Mouse (Mus musculus) layer of hippocampus, adult 9-11 months (tissue): ENCODE results near the gene Krt15.

Source experiments
- DNase-seq: peaks from one replicate; pipeline ENCODE4 v3.0.0; 2022

Krt15 gene

DNA sequence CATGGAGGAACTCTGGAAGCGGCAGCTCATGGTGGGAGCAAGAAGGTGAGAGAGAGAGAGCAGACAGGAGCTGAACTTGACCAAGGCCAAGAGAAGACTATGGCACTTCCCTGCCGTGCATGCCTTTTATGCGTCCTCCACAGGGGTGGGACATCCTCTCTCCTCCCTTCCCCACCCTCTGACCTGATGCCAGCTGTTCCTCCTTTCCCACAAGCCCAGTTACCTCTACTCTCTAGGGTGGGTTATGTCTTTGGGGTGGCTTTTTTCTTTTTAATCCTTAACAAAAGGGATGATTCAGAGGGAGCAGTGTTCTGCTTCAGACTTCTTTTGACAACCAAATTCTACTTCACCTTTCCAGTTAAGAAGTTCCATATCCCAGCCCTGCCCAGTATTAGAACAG, 14.3 kb downstream of the Krt15 start, which contains the start of gene Krt13:
Krt13 (minus strand) TSS at position 101 of the 400 bp plus-strand sequence.
- DNase-seq = no peak

DNA sequence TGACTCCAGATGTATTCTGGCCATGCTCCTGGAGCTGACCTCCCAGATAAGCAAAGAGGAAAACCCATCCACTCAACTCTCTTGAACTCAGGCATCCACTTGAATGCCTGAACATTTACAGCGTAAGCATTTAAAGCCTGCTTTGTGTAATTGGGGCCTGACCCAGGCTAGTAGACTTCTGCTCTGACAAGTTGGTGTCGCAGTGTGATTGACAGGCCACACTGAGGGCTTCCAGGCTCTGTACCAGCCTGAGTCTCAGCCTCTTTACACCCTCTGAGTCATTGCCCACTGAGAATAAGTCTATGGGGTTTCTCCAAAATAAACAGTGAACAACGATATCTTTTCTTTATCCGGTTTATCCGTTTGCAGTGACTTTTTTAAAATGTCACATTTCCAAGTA, 15.4 kb downstream of the Krt15 start:
- no peak for DNase-seq

DNA sequence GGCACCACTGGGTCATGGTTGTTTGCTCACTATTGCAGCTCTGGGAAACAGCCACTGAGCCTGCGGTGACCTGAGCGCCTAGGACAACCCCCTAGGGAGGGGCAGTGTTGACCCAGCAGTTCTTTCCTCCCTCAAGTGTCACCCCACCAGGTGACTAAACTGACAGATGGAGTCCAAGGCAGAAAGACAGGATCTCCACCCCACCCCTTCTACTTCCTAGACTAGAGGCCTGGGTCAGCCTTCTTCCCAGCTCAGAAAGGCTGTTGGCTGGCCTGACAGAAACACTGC, 22.0 kb downstream of the Krt15 start:
- DNase-seq = no peak

DNA sequence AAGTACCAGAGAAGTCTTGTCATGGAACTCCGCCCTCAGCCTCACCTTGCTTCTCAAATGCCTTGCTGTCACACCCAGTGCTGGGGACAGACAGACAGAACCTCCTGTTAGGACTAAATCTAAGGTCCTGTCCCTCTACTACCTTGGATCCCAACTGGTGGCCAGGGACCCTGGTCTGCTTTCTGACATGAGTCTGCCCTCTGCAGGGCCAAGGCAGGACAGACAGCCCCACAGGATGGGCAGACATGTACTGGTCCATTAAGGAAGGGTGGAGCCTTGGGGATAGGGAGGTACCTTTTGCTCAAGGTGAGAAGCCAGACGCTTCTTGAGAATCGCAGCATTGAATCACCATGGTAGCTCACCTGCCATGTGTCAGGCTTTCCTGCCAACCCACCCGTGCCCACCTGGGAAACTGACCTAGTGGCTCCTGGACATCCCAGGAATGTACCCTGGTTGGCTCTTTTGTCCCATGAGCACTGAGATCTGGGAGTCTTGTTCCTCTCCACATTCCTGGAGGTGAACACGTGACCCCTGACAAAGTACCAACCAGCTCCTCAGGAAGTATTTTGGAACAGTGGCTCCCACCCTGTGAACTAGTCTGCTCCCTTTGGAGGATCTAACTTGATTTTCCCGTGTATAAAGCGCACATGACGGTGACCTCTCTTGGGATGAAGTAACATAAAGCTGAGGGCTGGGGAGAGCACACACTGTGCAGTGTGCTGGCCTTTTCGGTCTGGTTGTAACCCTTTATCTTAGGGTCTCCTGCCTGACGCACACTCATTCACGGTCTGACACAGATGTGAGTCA, 22.6 kb downstream of the Krt15 start:
- DNase-seq = no peak

DNA sequence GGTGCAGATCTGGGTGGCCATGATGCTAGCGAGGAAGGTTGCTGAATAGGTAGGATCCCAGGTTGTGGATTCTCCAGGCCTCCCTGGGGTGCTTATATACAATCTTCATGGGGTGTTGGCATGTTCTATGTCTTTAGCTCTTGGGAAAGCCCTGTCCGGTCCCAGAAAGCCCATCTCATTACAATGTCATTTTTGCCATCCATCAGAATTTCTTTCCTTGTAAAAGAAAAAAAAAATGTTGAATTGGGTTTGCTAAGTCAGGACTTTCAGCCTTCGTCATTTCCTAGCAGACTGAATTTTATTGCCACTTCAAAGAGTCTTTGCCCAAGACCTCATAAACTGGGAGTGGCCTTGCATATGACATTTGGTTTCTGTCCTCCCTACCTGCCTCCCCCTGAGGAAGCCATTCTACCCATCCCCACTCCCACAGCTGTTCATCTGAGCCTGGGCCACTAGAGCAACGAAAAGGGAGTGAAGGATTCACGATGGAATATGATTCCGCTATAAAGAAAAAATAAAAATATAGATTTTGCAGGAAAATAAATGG, 30.1 kb downstream of the Krt15 start, which contains the start of gene Krt36:
Krt36 (minus strand) TSS at position 51 of the 547 bp plus-strand sequence.
- DNase-seq = no peak

DNA sequence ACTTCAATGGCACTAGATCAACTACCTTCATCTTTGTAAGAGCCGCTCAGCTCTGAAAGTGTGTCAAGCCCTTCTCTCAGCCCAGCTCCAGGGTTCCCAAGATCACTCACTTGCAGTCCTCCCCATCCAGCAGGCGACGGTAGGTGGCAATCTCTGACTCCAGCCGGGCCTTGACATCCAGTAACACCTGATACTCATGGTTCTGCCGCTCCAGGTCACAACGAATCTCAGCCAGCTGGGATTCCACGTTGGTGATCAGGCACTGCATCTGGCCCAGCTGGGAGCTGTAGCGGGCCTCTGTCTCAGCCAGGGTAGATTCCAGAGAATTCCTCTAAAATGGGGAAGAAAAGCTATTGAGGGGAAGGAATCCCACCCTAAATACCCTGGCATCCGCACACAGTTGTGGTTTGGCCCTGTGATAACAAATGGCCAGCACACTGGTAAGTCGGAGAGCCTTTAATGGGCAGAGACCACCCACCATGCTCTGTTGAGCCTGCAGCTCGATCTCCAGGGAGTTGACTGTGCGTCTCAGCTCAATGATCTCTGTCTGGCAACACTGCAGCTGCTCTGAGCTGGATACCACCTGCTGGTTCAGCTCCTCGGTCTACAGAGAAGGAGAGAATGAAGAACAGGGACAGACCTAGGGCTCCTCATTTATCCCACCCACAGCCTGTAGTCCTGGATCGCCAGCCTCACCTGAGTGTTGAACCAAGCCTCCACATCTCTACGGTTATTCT, 32.9 kb downstream of the Krt15 start:
- no peak for DNase-seq

DNA sequence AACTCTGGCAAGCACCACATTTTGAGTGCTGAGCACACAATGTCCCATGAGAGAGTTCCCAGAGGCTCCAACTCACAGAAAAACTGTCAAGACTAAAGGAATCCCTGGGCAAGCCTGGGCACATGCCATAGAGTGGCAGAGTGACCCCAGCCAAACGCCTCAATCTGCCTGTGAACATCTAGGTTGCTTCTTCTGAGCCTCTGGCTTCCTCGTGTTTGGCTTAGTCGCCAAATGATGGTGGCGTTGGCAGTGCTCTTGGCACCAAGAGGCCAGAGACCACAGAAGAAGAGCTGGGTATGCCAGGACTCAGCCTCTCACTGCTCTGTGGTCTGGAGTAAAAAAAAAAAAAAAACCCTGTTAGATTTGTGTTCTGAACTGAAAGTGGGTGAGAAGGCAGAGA, 35.3 kb downstream of the Krt15 start:
- no peak for DNase-seq

DNA sequence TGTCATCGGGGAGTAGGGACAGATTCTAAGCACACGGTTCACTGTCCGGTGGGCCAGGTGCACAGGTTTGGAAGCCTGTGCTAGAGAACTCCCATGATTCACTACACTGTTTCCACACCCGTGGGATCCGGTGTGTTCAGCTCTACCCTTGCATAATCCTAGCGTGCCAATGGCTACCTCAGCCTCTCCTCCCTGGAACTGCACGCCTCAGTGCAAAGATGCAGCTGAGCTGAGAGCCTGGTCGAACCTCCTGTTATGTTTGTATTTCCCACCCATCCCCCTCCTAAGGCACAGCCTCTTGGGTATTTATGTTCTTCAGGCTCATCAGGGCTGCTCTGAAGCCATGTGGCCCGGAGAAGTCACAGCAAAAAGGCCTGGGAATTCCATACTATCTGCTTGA, 37.9 kb downstream of the Krt15 start:
- no peak for DNase-seq

DNA sequence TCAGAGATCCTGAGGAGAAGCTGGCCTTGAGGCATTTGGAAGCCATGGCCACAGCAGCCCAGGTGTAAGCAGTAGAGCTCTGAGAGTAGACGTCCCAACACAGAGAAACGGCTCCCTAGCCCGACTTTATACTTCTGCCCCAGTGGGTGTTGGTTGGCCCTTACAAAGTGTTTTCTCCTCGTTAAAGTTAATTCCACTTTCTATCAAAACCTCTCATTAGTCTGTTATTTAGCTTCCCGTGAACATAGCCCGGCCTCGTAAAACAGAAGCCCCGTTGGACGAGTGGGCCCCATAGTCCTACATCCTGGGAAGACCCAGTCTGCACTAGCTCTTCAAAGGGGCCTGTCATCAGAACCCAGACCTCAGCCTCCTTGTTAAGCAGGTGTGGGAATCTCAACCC, 39.6 kb downstream of the Krt15 start, which contains the start of gene Krt35:
Krt35 (minus strand) TSS at position 101 of the 400 bp plus-strand sequence.
- DNase-seq = no peak

DNA sequence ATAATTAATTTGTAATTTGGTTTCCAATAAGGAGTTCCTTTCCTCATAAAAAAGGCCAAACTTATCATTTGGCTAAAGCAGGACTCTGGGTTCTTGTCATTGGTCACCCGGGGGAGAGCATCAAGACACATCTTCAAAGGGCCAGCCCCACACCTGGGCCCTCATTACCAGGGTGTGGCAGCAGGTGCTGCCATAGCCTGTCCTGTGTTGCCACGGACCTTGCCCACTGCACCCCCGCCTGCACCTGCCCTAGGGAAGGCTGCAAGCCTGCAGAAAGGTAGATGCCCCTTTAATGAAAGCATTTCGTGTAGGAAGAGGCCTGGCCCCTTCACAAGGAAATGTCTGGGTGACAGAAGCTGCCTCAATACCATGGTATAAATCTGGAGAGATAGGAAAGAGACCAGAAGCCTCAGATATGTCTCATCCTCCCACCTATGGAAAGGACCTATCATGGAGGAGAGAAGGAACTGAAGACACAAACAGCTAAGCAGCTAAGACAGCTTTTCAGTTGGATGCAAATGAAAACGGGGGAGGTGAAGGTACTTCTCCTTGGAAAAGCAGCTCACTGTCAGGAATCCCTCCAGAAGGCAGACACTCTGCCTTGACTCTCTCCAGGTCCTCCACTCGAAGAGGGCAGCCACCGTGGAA, 47.2 kb downstream of the Krt15 start:
- peak; percentile 21 for DNase-seq

DNA sequence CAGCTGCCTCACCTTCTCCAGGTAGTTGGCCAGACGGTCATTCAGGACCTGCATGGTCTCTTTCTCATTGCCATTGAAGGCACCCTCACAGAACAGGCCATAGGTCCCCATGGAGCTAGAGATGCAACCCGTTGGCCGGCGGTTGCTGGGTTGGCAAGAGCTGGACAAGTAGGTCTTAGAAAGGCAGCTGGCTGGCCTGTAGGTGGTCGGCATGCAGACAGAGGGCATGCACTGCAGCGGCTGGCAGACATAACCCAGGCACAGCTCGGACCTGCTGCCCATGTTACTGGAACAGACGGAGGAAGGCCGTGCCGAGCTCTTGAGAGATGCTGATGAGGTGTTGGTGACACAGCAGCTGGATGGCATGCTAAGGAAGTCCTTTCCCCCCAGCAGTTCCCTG, 47.9 kb downstream of the Krt15 start, which contains the start of gene Krt32:
Krt32 (minus strand) TSS at position 366 of the 400 bp plus-strand sequence.
- DNase-seq = no peak
